Mouse (Mus musculus) lung, postnatal 0 days (tissue): ENCODE measurements around the gene Mterf1a. TPM values are rescaled to one million over a fixed set of nuclear protein-coding genes. Genes with fewer than 3 reads are reported as not detected.
"Not testable (repeated sequence)": the region's sequence is repeated elsewhere in the genome, so short reads cannot be mapped to it uniquely, and the experiment has no call there.

Source experiments
- ATAC-seq: fragments of 200-750 bp; cut with Nextera tagmentation; 2 replicates; pipeline ENCODE4 v1.8.0; 2017; ENCODE audit warnings: moderate library complexity
- DNase-seq: peaks from one replicate; pipeline ENCODE4 v3.0.0-alpha.2; 2016; ENCODE audit warnings: low spot score
- H3K27ac ChIP-seq: fragments of 300-500 bp; sonication (generic); 2 replicates; pipeline ENCODE4 v1.5.1; 2014; ENCODE audit warnings: antibody characterized with exemption, mild to moderate bottlenecking, low read length, mixed read lengths
- H3K27me3 ChIP-seq: fragments of 300-500 bp; sonication (generic); replicated peaks from 2 replicates; pipeline ENCODE4 v1.6.1; 2014; ENCODE audit warnings: low read length, mixed read lengths; ENCODE audit not compliant: insufficient read depth
- H3K36me3 ChIP-seq: fragments of 300-500 bp; sonication (generic); 2 replicates; pipeline ENCODE4 v1.6.1; 2014; ENCODE audit warnings: low read length, mixed read lengths; ENCODE audit not compliant: insufficient read depth
- H3K4me1 ChIP-seq: fragments of 300-500 bp; sonication (generic); 2 replicates; pipeline ENCODE4 v1.6.1; 2014; ENCODE audit warnings: antibody characterized with exemption, low read depth, low read length, mixed read lengths; ENCODE audit not compliant: insufficient read depth
- H3K4me2 ChIP-seq: fragments of 300-500 bp; sonication (generic); replicated peaks from 2 replicates; pipeline ENCODE4 v1.6.1; 2014; ENCODE audit warnings: low read depth, mild to moderate bottlenecking, low read length, moderate library complexity, mixed read lengths
- H3K4me3 ChIP-seq: fragments of 300-500 bp; sonication (generic); 2 replicates; pipeline ENCODE4 v1.5.1; 2014; ENCODE audit warnings: low read depth, low read length
- H3K9ac ChIP-seq: fragments of 300-500 bp; sonication (generic); replicated peaks from 2 replicates; pipeline ENCODE4 v1.6.1; 2014; ENCODE audit warnings: low read depth, mild to moderate bottlenecking
- H3K9me3 ChIP-seq: fragments of 300-500 bp; sonication (generic); 2 replicates; pipeline ENCODE4 v1.6.1; 2016; ENCODE audit warnings: low read length, mixed read lengths
- CTCF ChIP-seq: IDR thresholded peaks from 2 replicates; pipeline ENCODE4 v1.5.1; 2016; ENCODE audit warnings: antibody characterized with exemption, mild to moderate bottlenecking
- EP300 ChIP-seq: IDR thresholded peaks from 2 replicates; pipeline ENCODE4 v1.6.1; 2016; ENCODE audit warnings: antibody characterized with exemption, mild to moderate bottlenecking, control low read depth
- WGBS: fragments of 180-500 bp; shearing (Covaris S2); extraction: QIAGEN DNeasy Blood & Tissue Kit; methylation state at CpG from one replicate; pipeline ENCODE4 v1.1.7; 2014; 5-methylcytosine and 5-hydroxymethylcytosine counted together
- polyA plus RNA-seq: library from polyadenylated mRNA; unstranded; fragments of >200 nt; fragmentation: Nextera tagmentation; extraction: Ambion mirVana; gene quantifications from 2 replicates; pipeline ENCODE4 v1.2.1, GENCODE M21; 2015

The Mterf1a gene
- polyA plus RNA-seq, 1 experiment from 2014 or later: 5.1 TPM

DNA sequence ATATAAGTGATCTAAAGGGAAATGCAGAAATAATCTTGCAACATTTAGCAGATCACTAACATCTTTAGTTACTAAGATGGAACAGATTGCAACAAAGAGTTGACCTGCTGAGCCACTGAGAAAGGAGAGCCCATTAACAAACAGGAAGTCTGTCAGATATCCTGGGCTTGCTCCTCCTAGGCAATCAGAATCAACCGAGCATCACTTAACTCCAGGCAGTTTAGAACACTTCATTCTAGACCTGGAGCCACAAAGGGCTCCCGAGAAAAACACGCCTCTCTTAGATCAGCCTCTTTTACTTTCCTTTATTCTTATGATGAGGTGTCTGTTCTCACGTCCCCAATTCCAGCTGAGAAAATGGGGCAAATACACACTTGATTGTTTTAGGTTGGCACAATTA lies 32.9 kb upstream of the Mterf1a start:
- Histone ChIP-seq H3K27ac (no peak overlapping the region), H3K9ac (no peak overlapping the region), H3K4me2 (no peak overlapping the region), H3K4me1 (peaks cover 7% of the 10 kb centered on the region; the same call in 1 of the 2 replicates), H3K4me3 (no peak overlapping the region), H3K36me3 (no peaks in the 10 kb centered on the region), H3K27me3 (no peaks in the 10 kb centered on the region), H3K9me3 (no peaks in the 10 kb centered on the region)
- no peak for ATAC-seq
- no peak for DNase-seq
- TF ChIP-seq CTCF: no peak
- TF ChIP-seq EP300: no peak
- 36% methylated on average over 4 of the region's 4 CpGs for WGBS

DNA sequence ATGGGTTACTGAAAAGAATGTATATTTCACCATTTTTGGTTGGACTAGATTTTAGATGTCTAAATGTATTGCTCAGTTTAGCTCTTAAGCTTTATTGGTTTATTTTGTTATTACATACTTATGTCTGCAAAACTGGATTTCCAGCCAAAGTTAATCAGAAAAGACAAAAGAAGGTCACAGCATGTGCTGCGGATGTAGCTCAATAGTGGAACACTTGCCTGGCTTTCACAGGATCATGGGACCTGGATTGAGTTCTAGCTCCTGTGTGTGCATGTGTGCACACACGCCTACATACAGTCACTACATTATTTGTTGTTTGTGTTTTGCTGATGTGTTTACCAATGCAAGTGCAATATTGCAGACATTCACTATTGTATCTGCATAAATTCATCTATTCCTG lies 28.6 kb upstream of the Mterf1a start:
- TF ChIP-seq CTCF (no peak), EP300 (no peak)
- Histone ChIP-seq H3K27ac (no peak overlapping the region), H3K4me3 (no peak overlapping the region), H3K4me2 (no peak overlapping the region), H3K27me3 (no peaks in the 10 kb centered on the region), H3K36me3 (no peaks in the 10 kb centered on the region), H3K9me3 (no peaks in the 10 kb centered on the region), H3K9ac (no peak overlapping the region), H3K4me1 (no peaks in the 10 kb centered on the region)
- DNase-seq (no peak), ATAC-seq (no peak)
- 90% methylated on average over 2 of the region's 2 CpGs for WGBS

DNA sequence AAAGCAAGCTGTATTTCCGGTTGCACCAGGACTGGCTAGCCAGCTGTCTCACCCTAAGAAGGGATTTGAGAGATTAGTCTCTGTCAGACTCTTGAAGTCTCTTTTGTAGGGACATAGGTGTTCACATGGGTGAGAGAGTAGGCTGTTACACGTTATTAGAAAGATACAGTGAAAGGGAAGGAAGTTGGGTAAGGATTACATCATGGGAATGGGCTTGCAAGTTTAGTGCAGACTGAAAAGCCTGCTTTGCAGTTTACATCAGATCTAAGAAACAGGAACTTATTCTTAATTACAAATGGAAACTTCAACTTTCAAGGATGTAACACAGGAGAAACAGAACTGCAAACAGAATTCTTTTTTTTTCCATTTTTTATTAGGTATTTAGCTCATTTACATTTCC lies 11.7 kb upstream of the Mterf1a start:
- H3K36me3 ChIP-seq: no peaks in the 10 kb centered on the region
- no peak overlapping the region for H3K9ac ChIP-seq
- no peak overlapping the region for H3K4me3 ChIP-seq
- H3K27me3 ChIP-seq: no peaks in the 10 kb centered on the region
- DNase-seq (no peak), ATAC-seq (no peak)
- WGBS: 59% methylated on average over 2 of the region's 2 CpGs
- H3K9me3 ChIP-seq: no peaks in the 10 kb centered on the region
- no peak overlapping the region for H3K4me2 ChIP-seq
- TF ChIP-seq CTCF (no peak), EP300 (no peak)
- no peaks in the 10 kb centered on the region for H3K4me1 ChIP-seq
- no peak overlapping the region for H3K27ac ChIP-seq

DNA sequence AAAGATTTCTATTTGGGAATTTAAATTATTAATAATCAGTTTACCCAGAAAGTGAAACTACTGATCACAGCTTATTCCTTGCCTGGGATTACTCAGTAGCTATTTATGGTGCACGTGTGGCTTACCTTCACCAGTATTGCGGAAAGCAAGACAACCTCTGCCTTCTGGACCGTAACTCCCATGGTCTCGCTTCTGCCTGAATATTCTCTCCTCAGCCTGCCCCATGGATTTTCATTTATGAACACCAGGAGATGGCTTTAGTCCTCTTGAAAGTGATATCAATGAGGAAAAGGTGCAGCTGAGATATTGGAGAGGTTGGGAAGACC lies 524 bp upstream of the Mterf1a start:
- not testable (repeated sequence) for DNase-seq, ATAC-seq, H3K4me3 ChIP-seq, H3K27ac ChIP-seq, H3K4me1 ChIP-seq, H3K9me3 ChIP-seq, H3K27me3 ChIP-seq, H3K4me2 ChIP-seq, H3K9ac ChIP-seq, H3K36me3 ChIP-seq
- 94% methylated on average over 4 of the region's 4 CpGs for WGBS

DNA sequence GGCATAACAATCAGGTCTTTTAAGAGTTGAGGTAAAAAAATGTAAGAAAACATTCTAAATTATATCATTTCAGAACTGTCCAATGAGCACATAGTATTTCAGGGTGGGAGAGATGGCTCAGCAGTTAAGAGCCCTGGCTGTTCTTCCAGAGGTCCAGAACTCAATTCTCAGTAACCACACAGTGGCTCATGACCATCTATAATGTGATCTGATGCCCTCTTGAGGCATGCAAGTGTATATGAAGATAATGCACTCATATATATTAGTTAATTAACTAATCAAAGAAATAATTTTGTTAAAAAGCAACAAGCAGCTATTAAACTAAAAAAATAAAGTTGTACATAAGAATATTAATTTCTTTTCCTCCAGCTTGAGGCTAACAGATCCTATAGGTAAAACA lies 4.5 kb downstream of the Mterf1a start:
- no peak for ATAC-seq
- Histone ChIP-seq H3K27me3 (no peaks in the 10 kb centered on the region), H3K4me2 (no peak overlapping the region), H3K4me1 (peaks cover 5% of the 10 kb centered on the region; the same call in 1 of the 2 replicates), H3K27ac (no peak overlapping the region), H3K4me3 (no peak overlapping the region), H3K36me3 (no peaks in the 10 kb centered on the region), H3K9ac (no peak overlapping the region), H3K9me3 (no peaks in the 10 kb centered on the region)
- TF ChIP-seq EP300 (no peak), CTCF (no peak)
- no peak for DNase-seq

DNA sequence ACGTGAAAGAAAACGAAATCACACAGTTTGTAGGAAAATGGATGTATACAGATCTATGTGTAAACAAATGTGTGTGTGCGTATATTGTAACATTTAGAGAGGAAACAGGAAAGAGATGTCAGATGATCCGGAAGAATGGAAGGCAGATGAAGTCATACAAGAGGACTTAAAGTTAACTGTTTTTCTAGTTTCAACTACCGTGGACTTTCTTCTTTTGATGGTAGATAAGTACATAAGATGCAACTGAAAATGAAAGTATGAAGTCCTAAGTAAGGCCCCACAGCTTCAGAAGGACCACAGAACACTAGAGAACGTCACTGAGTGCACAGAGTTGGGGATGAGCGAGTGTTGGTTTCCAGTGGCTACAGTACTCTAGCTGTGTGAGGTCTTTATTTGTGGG lies 6.9 kb downstream of the Mterf1a start:
- not testable (repeated sequence) for H3K4me1 ChIP-seq, ATAC-seq, H3K9ac ChIP-seq, H3K4me3 ChIP-seq, DNase-seq, H3K27me3 ChIP-seq, H3K36me3 ChIP-seq, H3K27ac ChIP-seq, H3K9me3 ChIP-seq, H3K4me2 ChIP-seq
- WGBS: 72% methylated on average over 7 of the region's 7 CpGs

DNA sequence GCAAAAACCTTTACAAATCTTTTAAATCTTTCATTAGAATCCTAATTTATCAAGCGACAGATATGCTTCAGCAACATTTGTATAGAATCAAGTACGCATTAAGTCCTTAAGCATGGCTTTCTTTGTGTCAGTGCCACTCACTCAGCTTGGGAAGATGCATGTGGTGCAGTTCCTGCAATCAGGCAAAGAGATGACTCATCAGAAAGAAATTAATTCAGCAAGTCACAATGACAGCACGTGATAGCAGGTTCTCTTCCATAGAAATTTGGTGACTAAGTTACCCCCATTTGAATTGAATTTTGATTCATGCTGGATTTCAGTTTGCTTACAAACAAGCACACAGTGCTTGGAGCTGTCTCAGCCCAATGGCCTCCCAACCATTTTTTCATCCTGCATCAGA lies 20.2 kb downstream of the Mterf1a start:
- H3K4me1 ChIP-seq: no peaks in the 10 kb centered on the region
- no peaks in the 10 kb centered on the region for H3K36me3 ChIP-seq
- TF ChIP-seq CTCF: no peak
- TF ChIP-seq EP300: no peak
- 81% methylated on average over 3 of the region's 3 CpGs for WGBS
- ATAC-seq (no peak), DNase-seq (no peak)
- H3K27me3 ChIP-seq: no peaks in the 10 kb centered on the region
- H3K9ac ChIP-seq: no peak overlapping the region
- no peak overlapping the region for H3K27ac ChIP-seq
- no peaks in the 10 kb centered on the region for H3K9me3 ChIP-seq
- no peak overlapping the region for H3K4me2 ChIP-seq
- no peak overlapping the region for H3K4me3 ChIP-seq
